19 mouse cellular contexts compared by ENCODE assay signal in genomic region chr5:53702686-53703085, GRCm38 (mm10). TPM values are rescaled to one million over a fixed set of nuclear protein-coding genes. Genes with fewer than 3 reads are reported as not detected.
DNase-seq lines count a peak whose midpoint lies in the region.
"Had no signal": no experiment of that assay in that cellular context is flagged by ENCODE, and none has a peak within 500 bp of the region (broad histone marks: within the 10 kb centered on the region; RNA-seq: fewer than 3 reads in every experiment).

No protein-coding gene starts in this region.

- DNase-seq in layer of hippocampus, adult 11-12 months (ENCODE audit: low spot score): peak; percentile 31
- DNase-seq in layer of hippocampus, adult 9-10 months (ENCODE audit: low spot score): no peak
- DNase-seq in layer of hippocampus, adult 18-20 months (ENCODE audit: low spot score in 2 of 2): peak; percentile 20 to 64
- peak; percentile 18 to 44 for DNase-seq in layer of hippocampus, adult 8-10 months (ENCODE audit: low spot score in 2 of 2)
- DNase-seq in layer of hippocampus, postnatal 36 days: peak; percentile 24 to 43
- no peak for DNase-seq in kidney, postnatal 14 days
- DNase-seq in adrenal gland, postnatal 25 days: no peak
- DNase-seq: B cell, adult 2 months; cerebellum, adult 9-10 months; gastrocnemius, postnatal 25 days; heart, adult 18-20 months; heart, postnatal 4 days; kidney, adult 11 months; kidney, postnatal 25 days; liver, postnatal 0 days; lung, postnatal 4 days; right cerebral cortex, adult 18-20 months; thymus, adult 18-20 months; thymus, postnatal 25 days had no signal

RNA-seq across cellular contexts. Expression of gene Cckar, which starts 4.8 kb away (rescaled TPM):
- not detected for total RNA-seq in layer of hippocampus, adult 18-20 months (2021)
- total RNA-seq in layer of hippocampus, adult 8-10 months (2022): not detected
- total RNA-seq in layer of hippocampus, postnatal 36 days (2021): not detected
- total RNA-seq in adrenal gland, postnatal 25 days (2021): 1.2 TPM in 1 of 2 replicates, not detected in the other
- total RNA-seq: gastrocnemius, postnatal 25 days; heart, adult 18-20 months had no signal

Comparison
In these comparisons a context has a peak if more than half of its experiments do, and no peak if none do; other contexts are left out.
1. DNase-seq: peak in layer of hippocampus, adult 11-12 months (single experiment), layer of hippocampus, adult 18-20 months (2 of 2), layer of hippocampus, adult 8-10 months (2 of 2) and layer of hippocampus, postnatal 36 days (2 of 2); none in layer of hippocampus, adult 9-10 months (single experiment), kidney, postnatal 14 days (single experiment) and adrenal gland, postnatal 25 days (single experiment).